Mouse (Mus musculus): ENCODE measurements at regions not wholly inside any gene's neighbourhood (a gene's known extent, or its start where the extent isn't known, plus 50 kb on each side); places are given as distances from the start of the nearest gene placed in this dataset.
A peak's percentile ranks its signal among the peaks of the same experiment; 100 is the strongest.
"Not testable (repeated sequence)": the region's sequence is repeated elsewhere in the genome, so short reads cannot be mapped to it uniquely, and the experiment has no call there.

DNA sequence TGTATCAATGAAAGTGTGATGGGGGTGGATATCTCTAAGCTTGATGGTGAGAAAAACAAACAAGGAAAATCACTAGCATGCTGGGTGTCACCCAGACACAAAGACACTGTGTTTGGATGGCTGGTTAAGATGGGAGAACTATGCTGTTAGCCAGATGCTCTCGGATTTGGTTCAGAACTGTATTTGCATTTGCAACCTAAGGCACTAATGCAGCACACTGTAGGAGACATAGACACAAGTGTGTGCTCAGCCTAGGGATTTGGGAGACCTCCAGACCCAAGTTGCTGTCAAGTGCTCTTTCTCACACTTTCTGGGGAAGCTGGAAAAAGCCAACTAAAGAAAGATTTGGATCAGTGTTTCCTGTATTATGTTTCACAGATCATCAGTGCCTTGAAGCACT lies 173.1 kb upstream of the Prkcq start:
- no peak for DNase-seq (ENCODE audit: low read depth)

DNA sequence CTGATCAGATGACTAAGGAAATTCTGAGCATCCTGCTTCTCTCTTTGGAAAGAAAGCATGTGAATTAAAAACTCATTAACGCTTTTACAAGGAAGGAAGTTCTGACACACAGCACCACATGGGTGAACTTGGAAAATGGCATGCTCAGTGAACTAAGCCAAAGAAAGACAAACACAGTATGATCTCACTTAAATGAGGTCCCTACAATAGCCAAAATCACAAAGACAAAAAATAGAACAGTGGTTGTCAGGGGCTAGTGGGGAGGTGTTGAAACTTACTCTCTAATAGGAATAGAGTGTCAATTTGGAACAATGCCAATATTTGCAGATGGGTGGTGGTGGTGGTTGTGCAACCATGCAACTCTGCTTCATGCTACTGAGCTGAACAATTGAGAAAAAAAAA lies 172.7 kb upstream of the Prkcq start:
- no peak for DNase-seq (ENCODE audit: low read depth)

DNA sequence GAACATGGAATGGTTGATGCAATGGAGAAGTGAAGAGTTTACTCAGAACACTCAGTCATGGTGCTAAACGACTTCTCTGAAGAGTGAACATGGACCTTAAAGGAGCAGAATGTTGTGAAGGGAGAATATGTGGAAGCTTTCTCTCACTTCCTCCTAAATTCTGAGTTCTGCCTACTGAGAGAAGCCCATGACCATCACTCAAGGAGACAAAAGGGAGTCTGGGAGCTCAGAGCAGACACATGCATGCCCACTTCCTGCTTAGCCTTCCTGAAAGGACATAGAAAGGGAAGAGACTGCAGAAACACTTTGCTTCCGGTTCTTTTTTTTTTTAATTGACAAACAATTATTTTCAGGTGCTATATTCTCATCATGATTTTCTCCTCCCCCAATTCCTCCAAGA lies 166.1 kb upstream of the Prkcq start:
- DNase-seq (ENCODE audit: low read depth) = no peak

DNA sequence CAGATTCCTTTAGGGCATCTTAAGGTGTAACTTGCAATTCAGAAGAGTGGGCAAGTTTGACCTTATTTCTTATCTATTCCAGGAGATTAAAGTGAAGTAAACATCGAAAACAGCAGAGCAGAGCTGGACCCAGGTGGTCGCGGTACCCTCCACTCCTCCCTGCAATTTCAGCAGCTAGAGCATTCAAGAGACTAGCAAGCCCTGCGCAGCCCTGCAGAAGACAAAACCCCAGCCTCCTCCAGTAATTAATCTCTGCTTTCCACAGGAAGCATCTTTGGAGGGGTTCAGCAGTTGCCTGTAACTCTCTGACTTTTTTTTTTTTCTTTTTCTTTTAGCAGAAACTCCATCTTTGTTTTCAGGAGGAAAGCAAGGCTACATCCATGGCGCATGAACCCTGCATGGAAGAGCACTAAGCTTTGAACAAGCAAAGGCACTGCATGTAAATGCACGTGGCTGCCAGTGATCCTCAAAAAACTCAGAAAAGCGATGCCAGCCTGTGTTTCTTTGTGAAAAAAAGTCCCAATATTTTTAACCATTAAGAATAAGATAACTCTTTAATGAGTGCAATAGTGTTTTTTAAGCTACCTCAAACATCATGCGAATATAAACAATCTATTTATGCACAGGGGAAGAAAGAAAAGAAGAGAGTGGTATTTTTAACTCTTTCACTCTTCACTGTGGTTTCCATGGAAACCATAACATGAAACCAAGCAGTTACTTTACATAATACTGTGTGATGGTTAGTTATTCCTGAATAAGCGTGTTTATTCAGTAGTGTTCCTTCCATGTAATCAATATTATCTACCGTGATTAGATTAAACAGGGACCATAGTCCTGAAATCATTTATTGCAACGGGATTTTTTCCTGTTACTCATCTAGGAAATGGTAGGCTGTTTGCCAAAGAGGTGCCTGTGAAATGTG lies 160.6 kb upstream of the Prkcq start:
- DNase-seq (ENCODE audit: low read depth) = no peak

DNA sequence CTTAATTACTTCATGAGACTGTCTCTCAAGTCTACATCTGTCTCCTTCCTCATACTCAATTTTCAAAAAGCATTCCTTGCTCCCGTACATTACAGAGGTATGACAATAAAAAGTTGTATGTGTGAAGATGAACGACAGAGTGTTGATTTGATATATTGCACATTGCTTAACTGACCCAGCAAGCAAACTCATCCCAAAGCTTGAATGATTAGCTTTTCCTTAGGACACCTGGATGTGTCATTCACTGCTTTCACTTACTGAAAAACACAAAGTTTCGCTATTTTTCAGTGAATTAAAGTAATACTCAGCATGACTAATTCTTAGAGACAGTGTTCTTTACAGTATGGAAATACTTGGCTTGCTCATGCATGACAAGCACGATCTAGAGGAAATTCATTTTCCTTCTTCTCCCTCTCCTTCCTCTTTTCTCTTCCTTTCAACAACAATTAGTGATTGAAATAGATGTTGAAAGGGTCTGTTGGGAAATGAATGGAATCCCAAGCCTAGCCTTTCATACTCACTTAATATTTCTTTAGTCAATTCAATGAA lies 159.5 kb upstream of the Prkcq start:
- DNase-seq (ENCODE audit: low read depth) = no peak

DNA sequence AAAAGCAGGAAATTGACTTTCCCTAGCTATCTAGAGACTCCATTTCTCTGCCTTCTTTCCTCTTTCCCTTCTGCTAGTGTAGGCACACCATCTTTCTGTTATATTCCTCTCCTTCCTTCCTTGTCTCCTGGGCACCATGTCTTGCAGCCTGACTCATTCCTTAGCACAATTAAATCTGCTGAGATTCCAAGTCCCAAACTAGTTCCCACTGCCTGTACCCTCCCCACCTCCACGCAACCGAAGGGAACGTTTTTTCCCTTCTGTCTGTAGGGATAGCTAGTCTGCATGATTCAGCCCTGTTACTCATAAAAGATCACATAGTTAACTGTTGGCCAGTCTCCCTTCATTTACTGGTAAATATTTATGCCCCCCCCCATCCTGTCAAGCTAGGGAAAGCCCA lies 158.8 kb upstream of the Prkcq start:
- no peak for DNase-seq (ENCODE audit: low read depth)

DNA sequence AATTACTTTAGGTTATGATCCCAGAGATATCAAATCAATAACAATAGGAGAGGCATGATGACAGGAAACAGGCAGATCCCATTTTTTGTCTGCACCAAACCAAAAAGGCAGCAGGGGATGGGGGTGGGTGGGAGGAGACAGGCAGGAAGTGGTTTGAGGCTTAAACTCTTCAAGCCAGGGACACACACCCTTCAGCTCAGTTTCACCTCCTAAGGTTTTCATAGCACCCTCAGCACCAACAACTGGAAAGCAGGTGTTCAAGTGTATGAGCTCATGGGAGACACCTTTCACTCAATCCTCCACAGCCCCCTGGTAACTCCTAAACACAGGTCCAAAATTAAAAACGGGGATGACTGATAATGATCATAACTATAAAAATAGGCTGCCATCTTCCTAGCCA lies 155.5 kb upstream of the Prkcq start:
- no peak for DNase-seq (ENCODE audit: low read depth)

DNA sequence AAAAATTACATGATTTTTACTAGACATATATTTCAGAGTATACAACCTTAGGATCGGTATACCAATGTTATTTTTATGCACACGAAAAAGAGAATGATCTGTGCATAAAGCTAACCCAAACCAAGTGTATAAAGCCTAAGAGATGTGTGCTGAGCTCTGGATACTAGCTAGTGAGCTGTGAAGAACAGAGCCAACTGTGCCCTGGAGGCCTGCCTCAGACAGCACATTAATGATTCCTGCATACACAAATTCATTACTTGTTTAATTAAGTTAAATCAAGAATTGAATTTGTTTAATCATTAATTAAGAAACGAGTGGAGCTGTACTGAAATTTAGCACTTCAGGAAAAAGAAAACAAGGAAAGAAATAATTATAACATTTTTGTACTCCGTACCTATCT lies 139.0 kb upstream of the Prkcq start:
- no peak for DNase-seq (ENCODE audit: low read depth)

DNA sequence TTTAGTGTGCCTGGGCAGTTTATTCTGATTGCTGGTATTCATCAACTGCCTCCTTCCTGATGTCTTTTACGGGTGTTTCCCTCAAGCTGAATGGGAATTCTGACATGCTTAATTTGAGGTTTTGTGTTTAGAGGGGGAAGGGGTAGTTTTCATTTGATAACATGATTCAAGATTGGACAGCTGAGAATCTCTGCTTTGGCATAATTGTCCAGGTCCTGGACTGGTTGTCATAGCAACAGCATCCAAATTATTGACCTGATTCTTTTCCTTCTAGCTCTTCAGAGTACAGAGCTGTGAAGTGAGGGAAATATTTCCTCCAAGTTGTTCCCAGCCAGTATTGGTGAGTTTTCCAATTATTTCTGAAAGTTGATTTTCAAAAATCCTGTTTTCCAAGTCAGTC lies 137.7 kb upstream of the Prkcq start:
- no peak for DNase-seq (ENCODE audit: low read depth)

DNA sequence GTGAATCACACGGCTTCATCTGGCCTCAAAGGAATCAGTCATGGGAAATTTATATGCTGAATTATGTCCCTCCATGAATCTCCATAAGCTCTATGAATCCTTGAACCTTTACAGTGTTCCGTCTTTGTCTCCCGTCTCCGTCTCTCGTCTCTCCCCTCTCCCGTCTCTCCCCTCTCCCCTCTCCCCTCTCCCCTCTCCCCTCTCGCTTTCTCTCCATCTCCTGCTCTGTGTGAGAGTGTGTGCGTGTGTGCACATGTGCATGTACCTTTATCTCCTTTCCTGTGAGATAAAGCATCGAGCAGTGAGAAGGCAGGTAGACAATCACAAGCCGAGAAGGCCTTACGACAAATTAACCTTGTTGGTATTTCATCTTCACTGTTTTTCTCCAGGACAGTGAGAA lies 134.6 kb upstream of the Prkcq start:
- no peak for DNase-seq (ENCODE audit: low read depth)

DNA sequence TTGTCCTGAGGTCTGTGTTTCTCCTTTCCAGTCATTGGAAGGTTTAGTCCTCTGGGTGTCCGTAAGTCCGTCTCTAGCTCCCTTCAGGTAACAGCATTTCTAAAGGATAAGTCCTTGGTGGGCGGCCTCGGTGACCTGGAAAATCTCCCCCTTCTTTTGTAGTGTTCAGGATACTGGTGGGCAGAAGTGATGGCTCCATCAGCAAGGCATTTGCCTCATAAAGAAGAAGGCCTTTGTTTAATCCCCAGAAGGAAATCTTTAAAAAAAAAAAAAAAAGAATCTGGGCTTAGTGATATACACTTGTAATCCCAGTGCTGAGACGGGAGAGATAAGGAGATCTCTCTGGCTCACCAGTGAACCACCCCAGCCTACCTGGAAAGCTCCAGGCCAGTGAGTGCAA lies 133.5 kb upstream of the Prkcq start:
- no peak for DNase-seq (ENCODE audit: low read depth)

DNA sequence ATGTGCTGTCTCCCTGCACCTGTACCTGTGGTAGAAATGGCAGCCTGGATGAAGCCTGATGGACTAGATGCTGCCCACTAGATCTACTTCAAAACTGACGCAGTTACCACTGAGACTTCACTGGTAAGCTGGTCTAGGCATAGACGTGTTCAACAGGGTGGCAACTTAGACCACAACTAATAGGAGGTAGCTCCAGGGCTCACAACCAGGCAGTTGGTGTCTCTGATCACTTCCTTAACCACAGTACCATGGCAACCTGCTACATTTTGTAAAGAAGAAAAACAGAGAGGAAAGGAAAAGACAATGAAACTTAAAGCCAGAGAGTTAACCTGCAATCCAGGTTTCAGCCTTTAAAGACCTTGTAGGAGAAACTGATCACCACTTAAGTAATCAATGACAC lies 131.9 kb upstream of the Prkcq start:
- DNase-seq (ENCODE audit: low read depth) = no peak

DNA sequence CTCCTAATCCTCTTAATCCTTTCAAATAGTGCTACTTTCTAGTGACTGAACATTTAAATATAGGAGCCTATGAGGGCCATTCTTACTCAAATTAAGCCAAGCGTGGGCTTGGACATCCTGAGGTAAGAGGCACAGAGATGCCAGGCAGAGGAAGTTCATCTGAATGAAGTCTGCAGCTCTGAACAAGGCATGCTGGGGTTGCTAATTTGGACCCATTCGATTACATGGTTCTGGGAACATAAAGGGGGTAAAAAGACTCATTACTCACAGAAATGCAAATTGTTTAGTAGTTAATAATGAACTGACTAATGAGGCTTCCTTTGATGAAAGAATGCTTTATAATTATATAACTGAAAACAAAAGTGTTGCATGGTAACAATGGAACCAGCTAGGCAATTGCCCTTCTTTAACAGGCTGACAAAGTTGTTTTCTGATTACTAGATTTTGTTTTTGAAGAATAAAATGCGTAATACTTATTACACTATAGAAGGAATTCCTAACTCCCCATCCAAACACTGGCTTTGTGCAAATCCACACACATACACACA lies 127.1 kb upstream of the Prkcq start:
- no peak for DNase-seq (ENCODE audit: low read depth)

DNA sequence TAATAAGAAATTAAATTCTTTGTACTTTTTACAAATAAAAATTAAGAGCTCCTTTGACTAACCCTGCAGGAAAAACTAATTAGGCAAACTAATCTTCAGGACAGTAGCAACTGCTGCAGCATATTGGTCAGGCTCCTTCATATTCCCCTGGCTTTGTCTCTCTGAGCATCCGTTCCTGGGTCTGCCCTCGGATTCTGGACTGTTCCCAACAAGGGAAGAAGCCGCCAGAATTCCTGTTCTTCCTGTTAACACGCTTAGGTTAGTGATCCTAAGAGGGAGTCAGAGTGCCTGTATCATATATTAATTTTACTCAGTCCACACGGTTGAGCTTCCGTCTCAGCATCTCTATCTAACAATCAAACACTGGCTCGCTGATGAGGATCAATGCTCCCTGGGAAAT lies 120.3 kb upstream of the Prkcq start:
- no peak for DNase-seq (ENCODE audit: low read depth)

DNA sequence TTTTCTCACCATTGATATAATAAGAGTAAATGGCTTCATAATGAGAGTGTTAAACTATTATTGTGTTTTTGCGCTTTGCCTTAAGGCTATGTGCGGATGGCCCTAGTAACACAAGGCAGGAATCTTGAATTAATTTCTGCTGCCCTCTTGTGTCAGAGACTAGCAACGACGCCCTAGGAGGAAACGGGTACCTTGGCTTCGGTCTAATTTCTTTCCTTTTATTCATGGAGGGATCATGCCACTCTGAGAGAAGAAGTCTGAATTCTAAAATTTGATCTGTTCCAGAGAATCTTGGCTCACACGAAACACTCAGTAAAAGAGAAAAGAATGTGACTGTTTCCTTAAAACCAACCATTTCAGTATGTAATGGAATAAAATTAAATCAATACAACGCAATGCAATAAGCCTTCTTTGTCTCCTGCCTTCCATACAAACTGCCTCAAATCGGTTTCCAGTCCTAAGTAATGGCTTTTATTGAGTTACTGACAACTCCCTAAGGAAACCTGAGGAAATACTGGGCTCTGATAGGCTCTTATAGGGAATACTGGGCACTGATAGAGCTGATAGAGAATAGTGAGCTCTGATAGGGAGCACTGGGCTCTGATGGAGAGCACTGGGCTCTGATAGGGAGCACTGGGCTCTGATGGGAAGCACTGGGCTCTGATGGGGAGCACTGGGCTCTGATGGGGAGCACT lies 112.0 kb upstream of the Prkcq start:
- DNase-seq (ENCODE audit: low read depth) = no peak

DNA sequence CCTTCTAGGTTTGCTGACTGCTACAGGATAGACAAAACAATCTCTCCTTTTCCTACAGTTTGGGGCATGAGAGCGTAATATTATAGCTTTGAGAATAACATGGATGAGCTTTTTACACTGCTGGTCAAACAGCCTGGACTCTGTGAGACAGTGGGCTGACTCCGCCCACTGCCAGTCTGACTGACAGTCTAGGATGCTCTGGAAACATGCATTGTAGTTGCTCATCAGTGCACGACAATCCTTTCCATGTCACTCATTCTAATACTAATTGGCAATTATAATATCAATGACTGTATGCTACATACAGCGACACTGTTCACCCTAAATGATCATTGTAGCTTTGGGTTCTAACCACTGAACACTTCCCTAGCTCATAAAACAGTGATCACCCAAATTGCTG lies 104.5 kb upstream of the Prkcq start:
- DNase-seq (ENCODE audit: low read depth) = no peak

DNA sequence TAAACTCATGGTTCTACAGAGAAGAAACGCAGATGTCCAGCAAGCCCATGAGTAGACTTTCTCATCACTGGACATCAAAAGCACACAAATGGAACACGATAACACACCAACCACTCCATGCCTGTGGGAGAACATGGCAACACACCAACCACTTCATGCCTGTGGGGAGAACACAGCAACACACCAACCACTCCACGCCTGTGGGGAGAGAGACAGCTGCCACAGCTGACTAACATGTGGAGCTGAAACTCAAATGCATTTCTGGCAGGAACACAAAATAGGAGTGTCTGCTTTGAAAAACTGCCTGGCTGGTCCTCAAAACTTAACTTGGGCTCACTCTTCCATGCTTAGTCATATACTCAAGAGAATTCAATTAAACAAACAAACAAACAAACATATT lies 88.4 kb upstream of the Prkcq start:
- DNase-seq (ENCODE audit: low read depth) = no peak

DNA sequence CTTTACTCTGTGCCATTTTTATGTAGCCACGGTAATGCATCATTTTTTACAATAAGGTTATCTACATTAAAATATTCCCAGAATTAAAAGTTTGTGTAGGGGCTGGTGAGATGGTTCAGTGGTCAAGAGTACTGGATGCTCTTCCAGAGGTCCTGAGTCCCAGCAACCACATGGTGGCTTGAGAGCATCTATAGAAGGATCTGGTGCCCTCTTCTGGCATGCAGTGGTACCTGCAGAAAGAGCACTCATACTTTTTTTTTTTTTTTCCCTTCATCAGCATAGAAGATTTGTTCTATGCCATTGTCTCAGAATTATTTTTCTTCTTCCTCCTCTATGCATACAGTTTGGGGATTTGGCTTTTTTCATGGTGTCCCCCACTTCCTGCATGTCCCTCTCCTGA lies 84.9 kb upstream of the Prkcq start:
- no peak for DNase-seq (ENCODE audit: low read depth)

DNA sequence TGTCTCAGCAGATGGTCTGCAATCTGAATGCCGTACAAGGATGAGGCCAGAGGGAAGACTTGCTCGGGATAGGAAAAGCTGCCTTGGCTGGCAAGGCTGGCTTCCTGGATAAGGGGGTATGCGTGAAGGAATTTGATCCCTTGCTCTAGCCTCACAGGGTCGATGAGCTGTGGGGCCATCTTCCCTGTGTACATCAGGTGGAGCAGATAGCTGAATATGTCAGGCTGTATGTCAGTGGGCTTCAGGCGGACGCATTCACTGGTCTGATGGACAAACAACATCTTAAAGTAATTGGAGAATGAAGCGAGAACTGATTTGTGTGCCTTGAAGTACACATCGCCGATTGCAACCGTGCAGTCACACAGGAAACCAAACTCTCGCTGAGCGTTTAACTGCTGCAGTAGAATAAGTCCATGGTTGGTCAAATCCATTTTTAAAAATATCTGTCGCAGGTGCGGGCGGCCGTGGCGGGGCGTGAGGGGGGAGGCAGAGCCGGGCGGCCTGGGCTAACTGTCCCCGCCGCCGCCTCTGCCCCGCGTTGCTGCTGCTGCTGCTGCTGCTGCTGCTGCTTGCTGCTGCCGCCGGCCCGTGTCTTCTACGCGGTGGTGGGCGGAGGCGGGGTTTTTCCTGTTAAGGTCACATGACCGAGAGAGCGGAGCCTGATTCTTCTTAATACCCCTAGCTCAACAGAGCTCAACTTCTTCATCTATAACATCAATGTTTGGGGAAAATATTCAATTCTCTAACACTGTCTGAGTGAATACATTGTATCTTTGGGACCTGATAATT lies 71.9 kb upstream of the Prkcq start:
- DNase-seq (ENCODE audit: low read depth) = not testable (repeated sequence)

DNA sequence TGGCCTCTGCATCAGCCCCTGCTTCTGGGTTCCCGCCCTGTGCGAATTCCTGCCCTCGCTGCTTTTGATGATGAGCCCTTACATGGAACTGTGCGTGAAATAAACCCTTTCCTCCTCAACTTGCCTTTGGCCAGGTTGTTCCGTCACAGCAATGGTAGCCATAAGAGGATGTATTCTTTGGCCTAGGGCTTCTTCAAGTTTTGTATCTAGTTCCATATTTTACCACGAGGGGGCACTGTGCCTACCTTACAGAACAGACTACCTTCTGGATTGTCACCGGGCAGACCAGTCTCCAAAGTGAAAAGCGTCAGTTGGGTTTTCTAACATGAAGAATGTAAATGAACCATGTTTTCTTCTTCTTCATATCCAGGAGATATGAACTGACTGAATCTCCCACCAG lies 58.7 kb upstream of the Prkcq start:
- peak; percentile 1 for DNase-seq (ENCODE audit: low read depth)

DNA sequence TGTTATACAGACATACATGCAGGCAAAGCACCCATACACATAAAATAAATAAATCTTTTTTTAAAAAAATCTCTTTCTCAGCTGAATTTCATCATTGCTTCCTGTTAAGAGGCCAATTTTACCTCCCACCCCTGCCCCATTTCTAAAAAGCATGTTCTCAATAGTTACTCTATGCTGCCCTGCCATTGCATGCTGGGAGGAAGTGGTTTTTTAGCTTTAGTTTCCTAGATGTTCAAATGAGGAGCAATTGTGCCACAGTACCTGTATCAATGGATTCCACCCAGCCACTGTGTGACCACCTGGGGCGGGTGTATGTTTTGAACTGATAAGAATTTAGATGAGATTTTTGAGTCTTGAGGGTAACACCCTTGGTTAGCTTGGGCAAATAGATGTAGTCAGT lies 53.3 kb upstream of the Prkcq start:
- no peak for DNase-seq (ENCODE audit: low read depth)

DNA sequence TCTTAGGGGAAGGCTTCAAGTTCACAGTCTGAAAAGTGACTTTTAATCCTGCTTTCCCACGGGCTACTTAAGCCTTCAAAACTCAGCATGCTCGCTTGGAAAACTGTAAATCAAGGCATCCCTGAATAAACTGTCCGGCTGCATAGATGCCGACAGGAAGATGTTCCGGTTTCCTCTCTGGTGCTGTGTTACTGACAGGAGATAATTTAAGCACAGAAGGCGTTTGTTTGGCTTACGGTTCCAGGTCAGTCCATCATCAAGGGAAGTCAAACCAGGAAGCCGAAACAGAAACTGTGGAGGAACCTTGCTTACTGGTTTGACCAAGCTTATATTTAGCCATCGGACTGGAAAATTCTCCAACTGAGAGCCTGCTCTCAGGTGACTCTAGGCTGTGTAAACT lies 52.6 kb upstream of the Prkcq start:
- DNase-seq (ENCODE audit: low read depth) = no peak

All from gonadal fat pad, adult 2 months (tissue).